Mouse (Mus musculus): Measurements from ENCODE around the gene Gsn.

GRCm38 (mm10) chr2:35255885-35256833 lies at the start of gene Gsn:
- TF ChIP-seq CTCF (IDR thresholded peaks at IDR 0.05; ENCODE audit: insufficient read depth, low read length): no peak
- peak; percentile 50; the same call in 1 of the 2 replicates for TF ChIP-seq POLR2A (IDR thresholded peaks at IDR 0.05; ENCODE audit: borderline replicate concordance, extremely low read depth, low read depth, low read length)
